Mouse (Mus musculus): ENCODE results near the gene Bcl3. TPM values are rescaled to one million over a fixed set of nuclear protein-coding genes. Genes with fewer than 3 reads are reported as not detected.
A peak's percentile ranks its signal among the peaks of the same experiment; 100 is the strongest.

The Bcl3 gene
- polyA plus RNA-seq, 1 experiment: 14.4 TPM

GRCm38 (mm10) chr7:19782645-19783044 lies 39.9 kb downstream of the Bcl3 start:
- Histone ChIP-seq H3K4me3 (ENCODE audit: insufficient read depth, low read depth, low read length) (no peak overlapping the region), H3K36me3 (ENCODE audit: control insufficient read depth, insufficient read depth, low read length) (no peaks in the 10 kb centered on the region), H3K27ac (ENCODE audit: insufficient read depth, low read depth, low read length) (no peak overlapping the region), H3K27me3 (replicated peaks; ENCODE audit: control insufficient read depth, insufficient read depth, low read length) (no peaks in the 10 kb centered on the region), H3K4me1 (ENCODE audit: control insufficient read depth, insufficient read depth, low read length) (no peaks in the 10 kb centered on the region)
- WGBS: 98% methylated on average over 4 of the region's 4 CpGs
- peak; percentile 55 for DNase-seq
- TF ChIP-seq CTCF (conservative IDR thresholded peaks at IDR 0.05; ENCODE audit: insufficient read depth, insufficient read length, low read depth, low read length): peak; percentile 55
- TF ChIP-seq POLR2A (IDR thresholded peaks at IDR 0.05; ENCODE audit: low read depth, low read length): no peak

- no peak overlapping the region for H3K4me3 ChIP-seq (ENCODE audit: insufficient read depth, low read depth, low read length)
- TF ChIP-seq POLR2A (IDR thresholded peaks at IDR 0.05; ENCODE audit: low read depth, low read length) (no peak), CTCF (conservative IDR thresholded peaks at IDR 0.05; ENCODE audit: insufficient read depth, insufficient read length, low read depth, low read length) (no peak)
- DNase-seq: no peak
- H3K36me3 ChIP-seq (ENCODE audit: control insufficient read depth, insufficient read depth, low read length): no peaks in the 10 kb centered on the region
- no peaks in the 10 kb centered on the region for H3K4me1 ChIP-seq (ENCODE audit: control insufficient read depth, insufficient read depth, low read length)
- H3K27ac ChIP-seq (ENCODE audit: insufficient read depth, low read depth, low read length): no peak overlapping the region
- WGBS: 90% methylated on average over 7 of the region's 7 CpGs
- no peaks in the 10 kb centered on the region for H3K27me3 ChIP-seq (replicated peaks; ENCODE audit: control insufficient read depth, insufficient read depth, low read length)
These were observed 40.8 kb downstream of the Bcl3 start for GRCm38 (mm10) chr7:19781741-19782140.

GRCm38 (mm10) chr7:19779903-19780302 lies 42.7 kb downstream of the Bcl3 start:
- no peak overlapping the region for H3K27ac ChIP-seq (ENCODE audit: insufficient read depth, low read depth, low read length)
- TF ChIP-seq POLR2A (IDR thresholded peaks at IDR 0.05; ENCODE audit: low read depth, low read length) (no peak), CTCF (conservative IDR thresholded peaks at IDR 0.05; ENCODE audit: insufficient read depth, insufficient read length, low read depth, low read length) (peak; percentile 26; the same call in 1 of the 2 replicates)
- 88% methylated on average over 4 of the region's 4 CpGs for WGBS
- no peaks in the 10 kb centered on the region for H3K27me3 ChIP-seq (replicated peaks; ENCODE audit: control insufficient read depth, insufficient read depth, low read length)
- H3K4me1 ChIP-seq (ENCODE audit: control insufficient read depth, insufficient read depth, low read length): no peaks in the 10 kb centered on the region
- no peak for DNase-seq
- H3K4me3 ChIP-seq (ENCODE audit: insufficient read depth, low read depth, low read length): no peak overlapping the region
- no peaks in the 10 kb centered on the region for H3K36me3 ChIP-seq (ENCODE audit: control insufficient read depth, insufficient read depth, low read length)

- 75% methylated on average over 8 of the region's 8 CpGs for WGBS
- Histone ChIP-seq H3K27me3 (replicated peaks; ENCODE audit: control insufficient read depth, insufficient read depth, low read length) (no peaks in the 10 kb centered on the region), H3K36me3 (ENCODE audit: control insufficient read depth, insufficient read depth, low read length) (no peaks in the 10 kb centered on the region), H3K4me1 (ENCODE audit: control insufficient read depth, insufficient read depth, low read length) (no peaks in the 10 kb centered on the region), H3K4me3 (ENCODE audit: insufficient read depth, low read depth, low read length) (no peak overlapping the region), H3K27ac (ENCODE audit: insufficient read depth, low read depth, low read length) (no peak overlapping the region)
- DNase-seq: peak; percentile 43
- no peak for TF ChIP-seq POLR2A (IDR thresholded peaks at IDR 0.05; ENCODE audit: low read depth, low read length)
- TF ChIP-seq CTCF (conservative IDR thresholded peaks at IDR 0.05; ENCODE audit: insufficient read depth, insufficient read length, low read depth, low read length): no peak
These were observed 43.9 kb downstream of the Bcl3 start for GRCm38 (mm10) chr7:19778645-19779044.

- H3K4me3 ChIP-seq (ENCODE audit: insufficient read depth, low read depth, low read length): no peak overlapping the region
- WGBS: 75% methylated on average over 11 of the region's 11 CpGs
- H3K27me3 ChIP-seq (replicated peaks; ENCODE audit: control insufficient read depth, insufficient read depth, low read length): no peaks in the 10 kb centered on the region
- H3K27ac ChIP-seq (ENCODE audit: insufficient read depth, low read depth, low read length): no peak overlapping the region
- no peaks in the 10 kb centered on the region for H3K36me3 ChIP-seq (ENCODE audit: control insufficient read depth, insufficient read depth, low read length)
- DNase-seq: no peak
- H3K4me1 ChIP-seq (ENCODE audit: control insufficient read depth, insufficient read depth, low read length): no peaks in the 10 kb centered on the region
- TF ChIP-seq POLR2A (IDR thresholded peaks at IDR 0.05; ENCODE audit: low read depth, low read length) (no peak), CTCF (conservative IDR thresholded peaks at IDR 0.05; ENCODE audit: insufficient read depth, insufficient read length, low read depth, low read length) (no peak)
These were observed 45.4 kb downstream of the Bcl3 start for GRCm38 (mm10) chr7:19777049-19777723.

GRCm38 (mm10) chr7:19771682-19772081 lies 50.9 kb downstream of the Bcl3 start:
- H3K4me1 ChIP-seq (ENCODE audit: control insufficient read depth, insufficient read depth, low read length): peaks cover 7% of the 10 kb centered on the region; the same call in 1 of the 2 replicates

GRCm38 (mm10) chr7:19770984-19771391 lies 51.6 kb downstream of the Bcl3 start, which contains the start of gene Bcam:
Bcam (minus strand) TSS chr7:19771016.
- Histone ChIP-seq H3K27me3 (replicated peaks; ENCODE audit: control insufficient read depth, insufficient read depth, low read length) (no peaks in the 10 kb centered on the region), H3K4me3 (ENCODE audit: insufficient read depth, low read depth, low read length) (peak within 1 kb of the TSS; percentile 75), H3K36me3 (ENCODE audit: control insufficient read depth, insufficient read depth, low read length) (no peaks in the 10 kb centered on the region), H3K4me1 (ENCODE audit: control insufficient read depth, insufficient read depth, low read length) (peaks cover 7% of the 10 kb centered on the region; the same call in 1 of the 2 replicates), H3K27ac (ENCODE audit: insufficient read depth, low read depth, low read length) (peak within 1 kb of the TSS; percentile 76)
- WGBS: 6% methylated on average over 9 of the region's 9 CpGs
- DNase-seq: peak; percentile 62
- TF ChIP-seq CTCF (conservative IDR thresholded peaks at IDR 0.05; ENCODE audit: insufficient read depth, insufficient read length, low read depth, low read length) (no peak), POLR2A (IDR thresholded peaks at IDR 0.05; ENCODE audit: low read depth, low read length) (no peak)

More at GRCm38 (mm10) chr7:19771682-19772081, 50.9 kb downstream of the Bcl3 start:
- no peak for DNase-seq
- H3K4me3 ChIP-seq (ENCODE audit: insufficient read depth, low read depth, low read length): no peak overlapping the region
- 72% methylated on average over 4 of the region's 4 CpGs for WGBS
- H3K27me3 ChIP-seq (replicated peaks; ENCODE audit: control insufficient read depth, insufficient read depth, low read length): no peaks in the 10 kb centered on the region
- H3K27ac ChIP-seq (ENCODE audit: insufficient read depth, low read depth, low read length): peak overlapping the region; percentile 2; the same call in 1 of the 2 replicates
- no peaks in the 10 kb centered on the region for H3K36me3 ChIP-seq (ENCODE audit: control insufficient read depth, insufficient read depth, low read length)
- TF ChIP-seq CTCF (conservative IDR thresholded peaks at IDR 0.05; ENCODE audit: insufficient read depth, insufficient read length, low read depth, low read length) (no peak), POLR2A (IDR thresholded peaks at IDR 0.05; ENCODE audit: low read depth, low read length) (no peak)

All from kidney, adult 2 months (tissue).